Mouse (Mus musculus) layer of hippocampus, adult 8-10 months (tissue): ENCODE measurements around the gene Myh7b. TPM values are rescaled to one million over a fixed set of nuclear protein-coding genes. Genes with fewer than 3 reads are reported as not detected.
A peak's percentile ranks its signal among the peaks of the same experiment; 100 is the strongest.

Experiments used
- DNase-seq, 2 experiments: peaks; one replicate each; pipeline ENCODE4 v3.0.0; 2022; ENCODE audit warnings: low spot score in 2 of 2
- total RNA-seq, 4 experiments: library from RNA; stranded (reverse); gene quantifications; 2 replicates each; pipeline ENCODE4 v1.2.4; 2022

Myh7b gene
- 1 to 10 TPM; 2.6 to 6.0 (median 4.5) TPM for total RNA-seq

GRCm38 (mm10) chr2:155610978-155611377, at the start of gene Myh7b:
Myh7b (plus strand) TSS chr2:155611212.
- no peak for DNase-seq

- no peak for DNase-seq
These were observed 48.8 kb upstream of the Myh7b start for GRCm38 (mm10) chr2:155562209-155562608.

- DNase-seq, result no peak
These were observed 48.1 kb upstream of the Myh7b start for GRCm38 (mm10) chr2:155562934-155563333.

- no peak for DNase-seq
These were observed 43.3 kb upstream of the Myh7b start for GRCm38 (mm10) chr2:155567751-155568150.

GRCm38 (mm10) chr2:155569223-155569807, 41.7 kb upstream of the Myh7b start:
- DNase-seq, result no peak

- DNase-seq, result no peak
These were observed 38.0 kb upstream of the Myh7b start for GRCm38 (mm10) chr2:155573001-155573400.

- no peak for DNase-seq
These were observed 37.0 kb upstream of the Myh7b start for GRCm38 (mm10) chr2:155573996-155574395.

- peak; percentile 41 to 44 for DNase-seq
These were observed 36.3 kb upstream of the Myh7b start for GRCm38 (mm10) chr2:155574700-155575099.

GRCm38 (mm10) chr2:155576656-155577055, 34.4 kb upstream of the Myh7b start:
- DNase-seq, result no peak

- DNase-seq, result no peak
These were observed 30.7 kb upstream of the Myh7b start for GRCm38 (mm10) chr2:155580331-155580730.

GRCm38 (mm10) chr2:155582384-155582995, 28.5 kb upstream of the Myh7b start:
- DNase-seq, result no peak

GRCm38 (mm10) chr2:155582996-155583395, 28.0 kb upstream of the Myh7b start:
- no peak for DNase-seq

- peak in 1 of 2 experiments; percentile 59 for DNase-seq
These were observed 27.0 kb upstream of the Myh7b start for GRCm38 (mm10) chr2:155583927-155584530.

GRCm38 (mm10) chr2:155585082-155585481, 25.9 kb upstream of the Myh7b start:
- DNase-seq, result no peak

- DNase-seq, result no peak
These were observed 25.5 kb upstream of the Myh7b start for GRCm38 (mm10) chr2:155585486-155585885.

- no peak for DNase-seq
These were observed 22.9 kb upstream of the Myh7b start for GRCm38 (mm10) chr2:155588136-155588535.

GRCm38 (mm10) chr2:155589521-155589920, 21.5 kb upstream of the Myh7b start:
- no peak for DNase-seq

- no peak for DNase-seq
These were observed 20.1 kb upstream of the Myh7b start for GRCm38 (mm10) chr2:155590876-155591275.

GRCm38 (mm10) chr2:155591676-155592075, 19.3 kb upstream of the Myh7b start:
- DNase-seq, result no peak

GRCm38 (mm10) chr2:155592137-155592853, 18.7 kb upstream of the Myh7b start, which contains the start of gene Gss:
Gss (minus strand) TSS chr2:155592810.
- DNase-seq, result peak; percentile 96 to 98

GRCm38 (mm10) chr2:155592854-155593283, 18.1 kb upstream of the Myh7b start:
- DNase-seq, result no peak

- DNase-seq, result no peak
These were observed 15.5 kb upstream of the Myh7b start for GRCm38 (mm10) chr2:155595516-155595915.
